Mouse (Mus musculus) layer of hippocampus, postnatal 14 days (tissue): ENCODE results near the gene H2-Ke6. TPM values are rescaled to one million over a fixed set of nuclear protein-coding genes. Genes with fewer than 3 reads are reported as not detected.

ENCODE experiments used
- DNase-seq, 2 experiments: peaks; one replicate each; pipeline ENCODE4 v3.0.0; 2021 to 2022; ENCODE audit warnings: low spot score in 2 of 2, mixed read lengths in 1 of 2
- long read RNA-seq, 2 experiments: library from polyadenylated mRNA; stranded (forward); transcript quantifications; one replicate each; pipeline ENCODE4 v2.0.0; 2021
- total RNA-seq, 2 experiments: library from RNA; stranded (reverse); gene quantifications; 2 replicates each; pipeline ENCODE4 v1.2.3; 2021

H2-Ke6 gene
- 10 to 100 TPM; 48.0 to 48.7 TPM for total RNA-seq
- long read RNA-seq, experiment 1, transcript H2-Ke6-201 (9 exons, 965 nt): major isoform, 12 of 27 reads
- long read RNA-seq, experiment 1, partial matches to known transcripts: 12 of 27 reads
- long read RNA-seq, experiment 1, other reads (novel, unspliced or antisense): 3 of 27 reads
- long read RNA-seq, experiment 2, transcript H2-Ke6-201 (9 exons, 965 nt): major isoform, 20 of 27 reads
- long read RNA-seq, experiment 2, partial matches to known transcripts: 0 of 27 reads
- long read RNA-seq, experiment 2, other reads (novel, unspliced or antisense): 7 of 27 reads

GRCm38 (mm10) chr17:34027656-34028223 is at the start of gene H2-Ke6:
Gene H2-Ke6, minus strand, starts transcription at chr17:34028060.
- peak; percentile 93 to 94 for DNase-seq

GRCm38 (mm10) chr17:34077549-34077948 is 49.7 kb upstream of the H2-Ke6 start:
- DNase-seq: peak; percentile 65 to 84

- peak; percentile 48 to 77 for DNase-seq
Observed at GRCm38 (mm10) chr17:34075271-34075670, 47.4 kb upstream of the H2-Ke6 start.

GRCm38 (mm10) chr17:34072091-34072490 is 44.2 kb upstream of the H2-Ke6 start:
- DNase-seq: no peak

GRCm38 (mm10) chr17:34068864-34069263 is 41.0 kb upstream of the H2-Ke6 start:
- DNase-seq: no peak

GRCm38 (mm10) chr17:34057224-34057623 is 29.4 kb upstream of the H2-Ke6 start:
- no peak for DNase-seq

- DNase-seq: no peak
Observed at GRCm38 (mm10) chr17:34047404-34048050, 19.7 kb upstream of the H2-Ke6 start.

- no peak for DNase-seq
Observed at GRCm38 (mm10) chr17:34045941-34046340, 18.1 kb upstream of the H2-Ke6 start.

GRCm38 (mm10) chr17:34039562-34040450 is 11.9 kb upstream of the H2-Ke6 start:
- DNase-seq: peak in 1 of 2 experiments; percentile 33

- DNase-seq: peak in 1 of 2 experiments; percentile 31
Observed at GRCm38 (mm10) chr17:34038878-34039561, 11.2 kb upstream of the H2-Ke6 start, which contains the start of gene Col11a2. Gene Col11a2, plus strand, starts transcription at chr17:34039437.

- peak in 1 of 2 experiments; percentile 73 for DNase-seq
Observed at GRCm38 (mm10) chr17:34038440-34038839, 10.6 kb upstream of the H2-Ke6 start.

GRCm38 (mm10) chr17:34037241-34037640 is 9.4 kb upstream of the H2-Ke6 start:
- DNase-seq: no peak

GRCm38 (mm10) chr17:34036647-34037046 is 8.8 kb upstream of the H2-Ke6 start:
- DNase-seq: no peak

GRCm38 (mm10) chr17:34035517-34035916 is 7.7 kb upstream of the H2-Ke6 start:
- DNase-seq: no peak

- peak in 1 of 2 experiments; percentile 67 for DNase-seq
Observed at GRCm38 (mm10) chr17:34034064-34034463, 6.2 kb upstream of the H2-Ke6 start.

GRCm38 (mm10) chr17:34033441-34033840 is 5.6 kb upstream of the H2-Ke6 start:
- DNase-seq: peak in 1 of 2 experiments; percentile 8

GRCm38 (mm10) chr17:34032806-34033205 is 4.9 kb upstream of the H2-Ke6 start:
- peak in 1 of 2 experiments; percentile 25 for DNase-seq

GRCm38 (mm10) chr17:34032174-34032632 is 4.3 kb upstream of the H2-Ke6 start:
- no peak for DNase-seq

GRCm38 (mm10) chr17:34031465-34032173 is 3.8 kb upstream of the H2-Ke6 start, which contains the start of the genes Slc39a7 and Rxrb:
Gene Slc39a7, minus strand, starts transcription at chr17:34031682.
Gene Rxrb, plus strand, starts transcription at chr17:34031812.
- peak; percentile 98 to 99 for DNase-seq
